Mouse (Mus musculus) CD4-positive, CD25-positive, alpha-beta regulatory T cell, adult 2 months (primary cell): ENCODE results near the gene Ifi35.
A peak's percentile ranks its signal among the peaks of the same experiment; 100 is the strongest.
"Not testable (repeated sequence)": the region's sequence is repeated elsewhere in the genome, so short reads cannot be mapped to it uniquely, and the experiment has no call there.

Source experiments
- DNase-seq: peaks from one replicate; pipeline ENCODE4 v3.0.0-alpha.2; 2012; ENCODE audit warnings: low read depth, low spot score

The Ifi35 gene

GRCm38 (mm10) chr11:101468731-101469130 lies 20.5 kb downstream of the Ifi35 start:
- DNase-seq: peak; percentile 23

- DNase-seq: no peak
Observed at GRCm38 (mm10) chr11:101469155-101469554, 20.9 kb downstream of the Ifi35 start.

- no peak for DNase-seq
Observed at GRCm38 (mm10) chr11:101470206-101470605, 22.0 kb downstream of the Ifi35 start.

DNA sequence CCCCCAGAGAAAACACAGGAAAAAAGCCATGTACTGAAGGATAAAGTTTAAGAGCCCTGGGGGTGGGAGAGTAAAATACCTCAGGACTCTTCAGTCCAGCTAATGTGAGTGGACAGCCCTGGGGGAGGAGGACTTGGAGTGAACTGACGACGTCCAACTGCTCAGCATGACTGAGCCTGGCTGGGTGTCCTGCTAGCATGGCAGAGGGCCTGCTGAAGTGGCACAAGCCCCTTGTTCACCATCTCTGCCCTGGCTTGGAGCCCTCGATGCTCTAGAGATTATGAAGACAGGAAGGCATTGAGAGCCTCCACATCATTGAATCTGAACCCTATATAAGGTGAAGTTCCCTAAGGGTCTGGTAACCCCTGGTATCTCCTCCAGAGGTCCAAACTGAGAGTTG lies 23.7 kb downstream of the Ifi35 start:
- DNase-seq: no peak

DNA sequence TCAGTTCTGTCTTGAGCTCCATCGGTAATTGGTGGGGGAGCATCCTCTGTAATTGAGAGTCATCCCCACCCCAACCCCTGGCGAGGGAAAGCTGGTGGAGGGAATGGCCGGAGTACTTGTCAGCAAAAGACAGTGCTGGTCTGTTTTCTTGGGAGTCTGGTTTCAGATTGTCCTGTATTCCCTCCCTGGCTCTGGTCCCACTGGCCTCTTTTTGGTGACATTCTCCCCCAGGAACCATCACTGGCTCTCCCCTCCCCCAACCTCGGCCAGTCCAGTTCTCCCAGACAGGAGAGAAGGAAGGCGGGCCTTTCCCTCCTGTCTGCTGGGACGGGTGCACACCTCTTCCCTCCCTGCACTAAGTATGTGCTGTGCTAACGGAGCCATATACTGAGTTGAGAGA lies 24.1 kb downstream of the Ifi35 start:
- DNase-seq: no peak

DNA sequence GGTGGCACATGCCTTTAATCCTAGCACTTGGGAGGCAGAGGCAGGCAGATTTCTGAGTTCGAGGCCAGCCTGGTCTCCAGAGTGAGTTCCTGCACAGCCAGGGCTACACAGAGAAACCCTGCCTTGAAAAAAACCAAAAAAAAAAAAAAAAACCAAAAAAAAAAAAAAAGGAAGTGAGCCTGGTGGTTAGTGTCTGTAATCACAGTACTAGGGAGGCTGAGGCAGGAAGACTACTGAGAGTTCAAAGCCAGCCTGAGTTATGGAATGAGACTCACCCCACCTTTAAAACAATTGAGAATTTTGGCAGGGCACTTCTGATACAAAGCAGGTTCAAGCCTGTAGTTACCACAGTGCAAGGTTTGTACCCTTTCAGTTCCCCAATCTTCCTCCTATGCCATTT lies 25.5 kb downstream of the Ifi35 start:
- DNase-seq: not testable (repeated sequence)

- no peak for DNase-seq
Observed at GRCm38 (mm10) chr11:101474298-101474697, 26.1 kb downstream of the Ifi35 start.

- not testable (repeated sequence) for DNase-seq
Observed at GRCm38 (mm10) chr11:101476361-101476760, 28.2 kb downstream of the Ifi35 start.

DNA sequence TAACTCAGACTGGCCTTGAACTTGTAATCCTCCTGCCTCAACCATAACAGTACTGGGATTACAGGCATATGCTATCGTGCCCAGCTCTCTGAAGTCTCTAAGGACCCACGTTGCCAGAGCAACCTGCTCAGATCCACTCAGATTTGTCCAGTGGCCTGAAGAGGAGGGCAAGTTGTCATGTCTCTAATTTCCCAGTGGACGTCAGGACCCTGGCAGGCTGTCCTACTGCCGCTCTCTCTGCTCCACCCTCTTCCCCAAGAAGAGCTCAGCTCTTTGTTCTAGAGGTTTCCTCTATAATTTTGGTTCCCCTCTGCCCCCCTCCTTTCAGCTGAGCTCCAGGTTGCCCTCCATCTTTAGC lies 29.0 kb downstream of the Ifi35 start:
- no peak for DNase-seq

- DNase-seq: no peak
Observed at GRCm38 (mm10) chr11:101477552-101478211, 29.5 kb downstream of the Ifi35 start.

GRCm38 (mm10) chr11:101479171-101479635 lies 31.0 kb downstream of the Ifi35 start:
- DNase-seq: no peak

GRCm38 (mm10) chr11:101480912-101481311 lies 32.7 kb downstream of the Ifi35 start:
- DNase-seq: no peak

GRCm38 (mm10) chr11:101483804-101484203 lies 35.6 kb downstream of the Ifi35 start:
- DNase-seq: no peak

DNA sequence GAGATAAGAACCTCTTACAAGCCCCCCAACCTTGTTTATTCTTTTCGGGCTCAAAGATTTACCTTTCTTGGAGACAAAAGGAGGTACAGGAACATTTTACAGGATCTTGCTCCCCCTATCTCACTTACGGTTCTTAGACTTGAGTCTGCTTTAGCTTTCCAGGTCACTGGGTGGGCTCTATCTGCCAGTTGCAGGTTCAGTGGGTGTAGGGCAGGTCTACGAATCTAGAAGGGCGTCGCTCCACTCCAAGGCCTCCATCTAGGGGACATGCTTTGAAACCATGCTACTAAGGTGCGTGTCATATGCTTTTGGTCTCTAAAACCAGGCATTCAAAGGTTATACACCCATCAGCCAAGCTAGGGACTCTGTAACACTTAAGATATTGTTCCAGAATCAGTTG lies 36.0 kb downstream of the Ifi35 start:
- no peak for DNase-seq

DNA sequence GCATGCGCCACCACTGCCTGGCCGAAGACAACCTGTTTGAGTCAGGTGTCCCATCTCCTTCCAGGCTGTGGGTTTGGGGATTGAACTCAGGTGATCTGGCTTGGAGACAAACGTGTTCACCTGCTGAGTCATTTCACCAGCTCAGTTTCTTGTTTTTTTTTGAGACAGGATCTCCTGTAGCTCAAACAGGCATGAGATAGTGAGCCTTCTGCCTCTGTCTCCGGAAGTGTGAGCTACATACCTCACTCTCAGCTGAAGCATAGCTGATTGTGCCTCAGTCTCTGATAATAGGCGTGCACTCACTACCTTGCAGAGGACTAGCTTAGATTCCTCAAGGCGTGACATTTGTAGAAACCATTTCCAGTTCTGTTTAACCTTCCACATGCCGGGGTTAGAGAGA lies 36.6 kb downstream of the Ifi35 start:
- no peak for DNase-seq

- no peak for DNase-seq
Observed at GRCm38 (mm10) chr11:101485509-101486028, 37.4 kb downstream of the Ifi35 start.

DNA sequence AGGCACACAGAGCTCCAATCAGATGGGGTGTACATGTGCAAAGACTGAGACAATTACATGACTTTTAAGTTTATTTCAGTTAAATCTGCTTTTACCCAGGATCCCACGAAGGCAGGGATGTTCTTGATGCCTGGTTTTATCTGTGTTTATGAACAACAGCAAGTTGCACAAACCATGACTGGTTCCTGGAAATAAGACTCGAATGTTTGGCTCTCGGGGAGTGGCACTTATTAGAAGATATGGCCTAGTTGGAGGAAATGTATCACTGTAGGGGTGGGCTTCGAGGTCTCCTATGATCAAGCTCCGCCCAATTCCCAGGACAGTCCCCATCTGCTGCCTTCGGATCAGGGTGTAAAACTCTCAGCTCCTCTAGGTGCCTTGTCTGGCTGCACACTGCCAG lies 37.9 kb downstream of the Ifi35 start:
- no peak for DNase-seq

DNA sequence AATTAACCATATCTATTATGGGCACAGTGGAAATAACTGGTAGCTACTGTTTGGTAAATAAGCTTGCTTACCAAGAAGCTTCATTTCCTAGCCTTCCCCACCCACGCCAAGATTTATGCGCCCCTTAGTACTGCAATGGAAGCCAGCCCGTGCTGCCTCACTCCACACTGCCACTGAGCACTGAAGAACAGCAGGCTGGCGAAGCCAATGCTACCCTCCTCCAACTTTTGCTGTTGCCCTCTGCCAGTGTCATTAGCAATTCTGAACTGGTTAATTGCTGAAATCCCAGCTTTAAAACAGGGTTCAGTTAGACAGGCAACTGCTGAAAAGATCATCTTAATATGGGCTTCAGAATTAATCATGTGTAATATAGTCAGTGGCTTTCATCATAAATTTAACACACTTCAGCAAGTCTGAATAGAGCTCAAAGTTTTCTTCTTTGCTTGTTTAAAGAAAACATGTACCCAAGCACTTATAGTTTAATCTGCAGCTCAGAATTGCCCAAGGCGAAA lies 58.1 kb downstream of the Ifi35 start:
- no peak for DNase-seq

GRCm38 (mm10) chr11:101507090-101507489 lies 58.9 kb downstream of the Ifi35 start:
- DNase-seq: no peak
